Mouse (Mus musculus) left cerebral cortex, adult 9 months (tissue): ENCODE measurements at regions not wholly inside any gene's neighbourhood (a gene's known extent, or its start where the extent isn't known, plus 50 kb on each side); places are given as distances from the start of the nearest gene placed in this dataset.

ENCODE experiments used
- DNase-seq, 2 experiments: peaks; one replicate each; pipeline ENCODE4 v3.0.0; 2022; ENCODE audit warnings: low spot score in 2 of 2

- peak; percentile 10 to 44 for DNase-seq
Observed at GRCm38 (mm10) chr8:76538806-76539480, 360.3 kb upstream of the Nr3c2 start.

DNA sequence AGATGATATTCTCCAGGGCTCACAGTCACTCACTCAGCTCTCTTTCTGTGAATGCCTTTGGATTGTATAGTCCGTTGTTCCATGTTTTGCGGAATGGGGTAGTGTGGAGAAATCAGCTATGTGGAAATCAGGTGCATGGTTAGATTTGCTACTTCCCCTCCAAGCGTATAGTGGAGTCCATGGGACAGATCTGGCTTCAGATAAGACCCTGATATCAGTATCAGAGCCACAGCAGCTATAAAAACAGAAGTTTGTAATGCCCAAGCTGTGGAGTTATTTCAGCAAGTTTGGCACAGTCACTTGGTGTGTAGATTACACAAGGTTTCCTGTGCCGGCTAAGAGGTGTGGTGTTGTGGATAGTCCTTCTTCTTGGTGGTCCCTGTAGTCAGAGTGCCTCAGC lies 359.6 kb upstream of the Nr3c2 start:
- DNase-seq = no peak

- no peak for DNase-seq
Observed at GRCm38 (mm10) chr8:76540611-76541010, 358.6 kb upstream of the Nr3c2 start.

DNA sequence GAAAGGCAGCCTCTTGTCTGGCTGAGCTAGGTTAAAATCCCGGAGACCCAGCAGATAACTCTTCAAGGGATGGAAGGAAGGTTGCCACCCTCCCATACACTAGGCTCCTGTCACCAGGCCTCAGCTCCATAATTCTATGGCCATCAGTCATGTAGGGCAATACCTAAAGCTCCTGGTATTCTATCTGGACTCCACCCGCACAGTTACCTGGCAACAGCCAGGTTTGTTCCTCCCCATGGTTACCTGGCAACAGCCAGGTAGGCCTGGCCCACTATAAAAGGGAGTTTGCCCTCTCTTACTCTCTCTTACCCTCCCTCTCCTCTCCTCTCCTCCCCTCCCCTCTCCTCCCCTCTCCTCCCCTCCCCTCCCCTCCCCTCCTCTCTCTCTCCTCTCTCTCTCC lies 347.6 kb upstream of the Nr3c2 start:
- no peak for DNase-seq

DNA sequence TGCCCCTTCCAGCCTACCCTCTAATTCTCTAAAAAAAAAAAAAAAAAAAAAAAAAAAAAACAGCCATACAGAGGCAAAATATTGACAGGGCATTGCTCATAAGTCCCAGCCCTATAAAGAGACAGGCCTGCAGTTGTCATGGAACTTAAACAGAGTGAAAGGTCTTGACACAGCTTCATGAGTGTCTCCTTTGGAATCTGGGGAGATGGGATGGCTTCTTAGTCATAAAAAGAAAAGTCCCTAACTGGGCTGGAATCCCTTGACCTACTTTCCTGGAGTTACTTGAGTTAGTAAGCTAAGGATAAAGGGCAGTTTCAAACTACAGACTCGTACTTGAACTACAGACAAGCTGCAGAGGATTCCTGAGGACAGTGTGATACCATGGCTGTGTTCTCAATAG lies 297.7 kb upstream of the Nr3c2 start:
- no peak for DNase-seq

DNA sequence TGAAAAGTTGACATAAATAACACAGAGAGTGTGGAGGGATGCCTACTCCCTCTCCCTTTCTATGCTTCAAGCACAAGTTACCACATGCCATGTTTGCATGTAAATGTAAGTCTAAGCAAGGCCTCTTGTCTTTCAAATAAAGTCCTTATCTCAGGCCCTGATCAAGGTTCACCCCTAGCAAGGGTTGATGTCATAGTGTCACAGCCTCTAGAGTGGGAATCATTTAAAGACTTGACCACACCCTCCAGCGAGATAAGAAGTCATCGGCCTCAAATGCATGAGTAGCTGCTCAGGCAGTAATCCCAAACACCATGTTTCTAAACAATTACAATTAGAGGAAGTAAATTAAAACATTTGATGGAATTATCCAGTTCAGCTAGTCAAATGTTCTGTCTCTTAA lies 280.5 kb upstream of the Nr3c2 start:
- DNase-seq = no peak

GRCm38 (mm10) chr8:76620853-76621252 lies 278.4 kb upstream of the Nr3c2 start:
- no peak for DNase-seq

DNA sequence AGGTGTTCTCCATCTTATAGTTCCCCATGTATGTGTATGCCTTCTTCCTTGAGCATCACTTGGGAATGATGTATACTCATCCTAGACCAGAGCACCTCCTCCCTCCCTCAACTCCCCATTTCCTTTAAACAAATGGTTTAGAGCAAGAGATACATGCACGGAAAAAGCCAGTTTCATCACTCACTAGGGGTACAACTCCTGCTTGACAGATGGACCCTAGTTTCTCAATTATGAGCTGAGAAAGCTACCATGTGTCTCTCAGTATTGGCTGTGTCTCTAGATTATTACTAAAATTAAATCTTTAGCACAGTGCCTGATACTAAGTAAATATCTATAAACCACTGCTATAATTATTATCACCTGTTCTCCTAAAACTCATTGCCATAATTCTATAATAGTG lies 266.2 kb upstream of the Nr3c2 start:
- no peak for DNase-seq
